Mouse (Mus musculus) spleen, postnatal 36 days (tissue): Measurements from ENCODE around the gene Parp6.

Source experiments
- DNase-seq, 2 experiments: peaks; one replicate each; pipeline ENCODE4 v3.0.0; 2022; ENCODE audit warnings: low spot score in 2 of 2, mixed read lengths in 1 of 2

The Parp6 gene

DNA sequence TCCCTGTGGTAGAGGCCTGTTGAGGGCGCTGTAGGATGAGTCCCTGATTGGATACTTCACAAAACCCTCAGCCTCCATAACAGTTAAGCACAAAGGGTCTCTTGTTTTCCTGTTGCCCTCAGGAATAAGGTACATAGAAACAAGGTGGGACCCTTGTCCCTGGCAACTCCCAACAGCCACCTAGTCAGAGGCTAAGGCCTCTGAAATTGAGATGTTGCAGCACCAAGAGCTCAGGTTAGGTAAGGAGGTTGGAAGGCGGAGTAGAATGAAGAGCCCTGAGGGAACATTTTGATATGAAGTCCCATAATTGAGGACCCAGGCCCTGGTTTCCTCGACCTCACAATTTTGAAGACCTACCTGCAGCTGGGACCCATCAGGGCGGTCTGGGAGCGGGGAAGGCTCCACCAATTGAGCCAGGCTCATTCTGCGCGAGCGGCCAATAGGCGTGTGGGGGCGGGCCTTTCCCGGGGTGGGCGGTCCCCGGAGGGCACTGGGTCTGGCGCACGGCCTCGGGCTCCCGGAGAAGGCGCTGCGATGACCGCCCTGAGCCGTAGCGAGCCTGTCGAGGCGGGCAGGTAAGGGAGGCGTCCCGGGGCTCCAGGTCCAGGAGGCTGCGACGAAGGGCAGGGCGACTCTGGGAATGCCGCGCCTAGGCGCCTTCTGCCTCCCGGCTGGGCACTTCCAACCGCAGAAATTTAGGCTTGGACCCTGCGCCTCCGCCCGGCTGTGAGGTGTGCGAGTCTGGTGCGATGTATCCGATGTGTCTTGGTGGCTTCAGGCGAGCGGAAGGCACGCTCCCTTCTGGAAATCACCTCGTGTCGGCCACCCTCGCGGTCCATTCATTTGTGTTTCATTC lies 62.8 kb downstream of the Parp6 start, which contains the start of gene Gramd2:
Gramd2 (plus strand) TSS at position 467 of the 856 bp plus-strand sequence.
- DNase-seq, result peak; percentile 16 to 28

DNA sequence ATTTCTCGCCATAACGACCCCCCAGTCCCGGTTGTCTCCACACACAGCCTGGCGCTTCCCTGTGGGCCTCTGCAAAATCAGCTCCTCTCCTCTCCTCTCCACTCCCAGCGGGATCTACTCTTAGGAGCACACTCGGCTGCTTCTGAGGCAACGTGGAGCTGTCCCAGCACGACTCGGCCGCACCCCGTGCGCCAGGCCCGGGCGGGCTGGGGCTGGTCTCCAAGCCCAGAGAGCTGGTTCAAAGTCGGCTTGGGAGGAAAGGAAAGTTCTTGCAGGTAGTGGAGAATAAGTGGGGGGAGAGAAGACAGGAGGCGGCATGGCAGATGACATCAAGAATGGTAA lies 63.4 kb downstream of the Parp6 start:
- DNase-seq, result no peak

DNA sequence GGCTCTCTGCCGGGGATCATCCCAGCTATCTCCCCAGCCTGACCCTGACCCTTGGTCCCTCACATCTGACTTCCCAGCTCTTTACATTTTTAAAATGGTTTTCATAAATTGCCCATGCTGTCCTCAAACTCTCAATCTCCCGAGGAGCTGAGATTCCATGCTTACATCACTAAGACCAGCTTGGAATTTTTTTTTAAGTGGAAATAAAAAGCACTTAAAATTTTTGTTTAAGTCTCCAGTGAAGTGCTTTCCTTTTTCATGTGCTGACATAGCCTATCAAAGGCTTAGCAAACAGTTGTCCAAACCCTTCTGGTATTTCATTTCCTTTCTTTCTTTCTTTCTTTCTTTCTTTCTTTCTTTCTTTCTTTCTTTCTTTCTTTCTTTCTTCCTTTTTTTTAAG lies 66.9 kb downstream of the Parp6 start:
- no peak for DNase-seq

DNA sequence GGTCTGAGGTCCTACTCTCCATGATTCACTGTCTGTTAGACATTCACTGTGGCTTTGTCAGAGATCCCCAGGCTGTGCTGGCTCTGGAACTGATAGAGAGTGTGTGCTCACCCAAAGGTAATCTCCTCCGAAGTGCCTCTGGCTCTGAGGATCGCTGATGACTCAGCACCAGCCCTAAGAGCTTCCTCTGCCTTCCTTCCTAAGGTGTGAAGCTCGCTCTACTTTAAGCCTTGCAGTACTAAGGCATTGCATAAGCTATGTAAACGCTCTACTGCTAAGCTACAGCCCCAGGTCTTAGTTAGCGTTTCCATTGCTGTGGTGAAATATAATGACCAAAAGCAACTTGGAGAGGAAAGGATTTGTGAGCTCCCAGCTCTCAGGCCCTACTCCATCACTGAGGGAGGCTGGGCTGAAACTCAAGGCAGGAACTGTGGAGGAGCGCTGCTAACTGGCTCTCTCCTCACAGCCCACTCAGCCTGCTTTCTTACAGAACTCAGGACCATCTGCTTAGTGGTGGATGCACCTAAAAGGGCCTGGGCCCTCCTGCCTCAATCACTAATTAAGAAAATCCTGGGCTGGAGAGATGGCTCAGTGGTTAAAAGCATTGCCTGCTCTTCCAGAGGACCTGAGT lies 70.4 kb downstream of the Parp6 start:
- no peak for DNase-seq

DNA sequence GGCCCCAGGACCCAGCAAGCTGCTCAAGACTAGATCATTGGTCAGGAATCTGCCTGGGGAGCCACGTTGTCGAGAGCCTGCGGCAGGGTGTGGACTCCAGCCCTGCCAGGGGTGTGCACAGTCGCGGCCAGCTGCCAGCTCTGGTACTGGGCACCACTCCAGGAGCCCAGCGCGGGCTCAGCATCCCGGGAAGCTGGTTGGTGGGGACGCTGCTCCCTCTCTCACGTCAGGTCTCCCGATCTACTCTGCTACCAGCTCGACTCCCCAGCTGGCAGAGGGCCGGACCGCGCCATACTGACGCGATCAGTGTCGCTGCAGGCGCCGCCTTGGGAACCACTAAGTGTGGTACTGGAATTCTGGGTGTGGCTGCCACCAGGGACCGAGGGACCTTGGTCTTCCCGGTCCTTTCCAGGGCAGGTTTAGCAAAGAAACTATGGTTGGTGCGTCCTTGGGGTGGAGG lies 74.6 kb downstream of the Parp6 start:
- DNase-seq, result no peak

DNA sequence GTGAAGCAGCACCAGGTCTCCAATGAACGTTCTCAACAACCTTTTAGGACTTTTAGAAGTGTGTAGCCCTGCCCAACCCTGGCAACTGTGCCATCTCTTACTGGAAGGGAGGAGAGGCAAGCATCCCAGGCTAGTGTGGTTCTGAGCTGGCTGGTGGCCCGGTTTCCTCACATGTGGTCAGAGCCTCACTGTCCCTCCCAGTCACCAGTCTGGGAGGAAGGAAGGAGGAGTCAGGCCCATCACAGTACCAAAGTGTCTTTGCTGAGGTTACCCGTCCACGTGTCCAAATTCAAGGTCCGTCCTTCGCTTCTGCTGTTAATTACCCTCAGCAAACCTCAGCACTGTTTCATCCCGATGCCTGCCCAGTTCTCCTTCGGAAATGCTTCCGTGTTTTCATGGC lies 75.1 kb downstream of the Parp6 start:
- DNase-seq, result no peak

DNA sequence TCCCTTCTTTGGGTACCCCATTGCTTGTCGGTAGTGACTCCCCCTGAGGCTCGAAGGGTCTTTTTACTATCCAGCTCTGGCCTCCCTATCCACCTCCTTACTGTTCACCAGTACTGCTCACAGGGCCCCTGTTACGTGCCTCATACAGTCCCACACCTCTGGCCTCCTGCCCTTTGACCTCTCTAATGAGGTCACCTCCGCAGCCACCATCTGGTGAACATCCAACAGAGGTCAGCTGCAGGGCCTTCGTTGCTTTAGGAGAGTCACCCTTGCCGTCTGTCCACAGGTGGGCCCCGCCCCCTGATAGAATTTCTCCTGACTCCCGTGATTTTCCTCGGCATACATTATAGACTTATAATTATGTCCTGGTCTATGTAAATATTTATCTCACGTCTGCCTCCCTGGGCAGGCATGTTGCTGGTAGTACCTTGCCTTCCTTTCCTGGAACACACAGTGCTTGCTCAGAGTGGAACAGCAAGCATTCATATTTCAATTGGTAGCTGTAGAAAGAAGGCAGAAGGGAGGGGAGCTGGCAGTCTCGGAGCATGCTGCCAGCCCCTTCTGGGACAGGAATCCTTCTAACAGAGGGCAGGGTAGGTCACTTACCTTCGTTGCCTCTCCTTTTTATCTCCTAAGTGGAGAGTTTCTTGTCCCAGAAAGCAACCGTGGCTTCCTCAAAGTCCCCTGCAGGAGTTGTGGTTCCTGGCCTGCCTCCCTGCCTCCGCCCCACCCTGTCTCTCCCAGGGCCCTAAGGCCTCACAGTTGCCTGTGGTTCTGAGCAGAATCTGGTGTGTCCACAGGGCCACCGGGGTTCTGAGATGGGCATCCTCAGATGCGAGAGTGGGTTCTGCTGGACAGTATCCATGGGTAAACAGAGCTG lies 77.7 kb downstream of the Parp6 start:
- no peak for DNase-seq

DNA sequence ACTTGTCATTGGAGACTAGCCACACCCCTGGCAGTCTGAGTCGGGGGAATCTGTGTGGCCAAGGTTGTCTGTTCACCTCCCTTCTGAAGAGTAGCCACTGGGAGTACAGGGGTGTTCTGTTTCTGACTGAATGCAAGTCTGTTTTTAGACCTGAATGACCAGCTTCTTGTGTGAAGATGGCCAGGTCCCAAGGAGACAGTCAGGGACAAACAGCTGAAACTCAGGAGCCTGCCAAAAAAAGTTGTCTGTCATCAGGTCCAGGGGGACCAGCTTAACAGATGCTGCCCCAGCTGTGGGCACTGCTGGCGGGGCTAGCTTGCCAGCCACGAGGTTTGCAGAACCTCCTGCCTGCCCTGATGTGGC lies 78.3 kb downstream of the Parp6 start:
- no peak for DNase-seq

DNA sequence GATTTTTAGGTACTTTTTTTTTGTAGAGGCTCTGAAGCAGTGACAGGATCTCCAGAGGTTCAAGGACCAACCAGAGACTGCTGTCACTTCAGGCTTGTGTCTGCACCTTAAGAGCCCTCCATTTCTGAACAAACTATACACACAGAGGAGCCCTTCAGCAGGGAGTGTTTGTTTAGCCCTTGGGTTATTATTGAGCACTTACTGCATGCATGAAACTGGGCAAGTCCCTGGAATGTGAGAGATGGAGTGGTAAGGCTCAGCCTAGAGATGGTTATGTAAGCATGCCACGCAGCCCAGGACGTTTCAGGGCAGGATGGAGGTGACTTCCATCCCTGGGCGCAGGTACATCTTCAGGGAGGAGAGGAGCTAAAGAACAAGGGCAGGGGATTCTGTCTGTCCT lies 79.3 kb downstream of the Parp6 start:
- no peak for DNase-seq
